Mouse (Mus musculus) testis, adult 2 months (tissue): ENCODE measurements around the gene Olfr1324. TPM values are rescaled to one million over a fixed set of nuclear protein-coding genes. Genes with fewer than 3 reads are reported as not detected.
"Not testable (repeated sequence)": the region's sequence is repeated elsewhere in the genome, so short reads cannot be mapped to it uniquely, and the experiment has no call there.

Source experiments
- H3K27ac ChIP-seq: fragments of 200-500 bp; 2 replicates; pipeline ENCODE4 v1.5.1; 2012; ENCODE audit warnings: low read depth, low read length; ENCODE audit not compliant: control insufficient read depth, insufficient read depth
- H3K27me3 ChIP-seq: fragments of 200-500 bp; 2 replicates; pipeline ENCODE4 v1.6.1; 2012; ENCODE audit warnings: mild to moderate bottlenecking, low read length, moderate library complexity; ENCODE audit not compliant: control insufficient read depth, insufficient read depth
- H3K36me3 ChIP-seq: fragments of 200-500 bp; 2 replicates; pipeline ENCODE4 v1.6.1; 2012; ENCODE audit warnings: mild to moderate bottlenecking, low read length; ENCODE audit not compliant: control insufficient read depth, insufficient read depth
- H3K4me1 ChIP-seq: fragments of 200-500 bp; 2 replicates; pipeline ENCODE4 v1.6.1; 2012; ENCODE audit warnings: low read length; ENCODE audit not compliant: control insufficient read depth, insufficient read depth
- H3K4me3 ChIP-seq: fragments of 200-500 bp; 2 replicates; pipeline ENCODE4 v1.5.1; 2012; ENCODE audit warnings: low read depth, mild to moderate bottlenecking, low read length, moderate library complexity, mixed read lengths; ENCODE audit not compliant: control insufficient read depth
- CTCF ChIP-seq: fragments of 200-500 bp; IDR thresholded peaks from 2 replicates; pipeline ENCODE4 v1.5.1; 2012; ENCODE audit warnings: low read depth, mild to moderate bottlenecking, inconsistent platforms, low read length, moderate library complexity; ENCODE audit not compliant: control insufficient read depth, insufficient read depth, insufficient replicate concordance
- POLR2A ChIP-seq: fragments of 200-500 bp; IDR thresholded peaks from 2 replicates; pipeline ENCODE4 v1.6.1; 2012; ENCODE audit warnings: low read depth, mild to moderate bottlenecking, inconsistent platforms, low read length, moderate library complexity; ENCODE audit not compliant: control insufficient read depth
- polyA plus RNA-seq: library from polyadenylated mRNA; depleted of rRNA; stranded (reverse); fragments of >200 nt; gene quantifications from 2 replicates; pipeline ENCODE4 v1.2.3, GENCODE M21; 2012; rRNA removed

Gene Olfr1324
- polyA plus RNA-seq: not detected in 2 replicates

DNA sequence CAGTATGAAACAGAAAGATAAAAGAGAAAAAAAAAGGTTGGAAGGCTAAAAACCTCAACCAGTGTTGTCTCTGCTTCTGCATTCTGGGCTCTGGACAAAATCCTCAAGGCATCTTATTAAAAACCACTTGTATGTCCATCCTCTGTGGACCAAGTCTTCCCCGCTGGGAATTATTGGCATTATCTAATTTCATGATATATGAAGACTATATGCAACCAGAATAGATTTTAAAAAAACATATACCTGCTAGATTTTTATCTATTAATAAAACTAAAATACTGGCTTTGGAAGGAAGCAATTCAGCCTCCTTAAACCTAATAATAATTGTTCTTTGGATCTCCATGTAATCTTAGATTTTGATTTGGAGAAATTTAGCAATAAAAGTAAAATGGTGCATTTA lies at the start of gene Olfr1324:
TSS of gene Olfr1324 (minus strand) at position 101 of the 400 bp plus-strand sequence.
- TF ChIP-seq POLR2A (no peak), CTCF (no peak)
- Histone ChIP-seq H3K27ac (no peak within 1 kb of the TSS), H3K27me3 (no peaks in the 10 kb centered on the region), H3K36me3 (no peaks in the 10 kb centered on the region), H3K4me1 (no peaks in the 10 kb centered on the region), H3K4me3 (no peak within 1 kb of the TSS)

DNA sequence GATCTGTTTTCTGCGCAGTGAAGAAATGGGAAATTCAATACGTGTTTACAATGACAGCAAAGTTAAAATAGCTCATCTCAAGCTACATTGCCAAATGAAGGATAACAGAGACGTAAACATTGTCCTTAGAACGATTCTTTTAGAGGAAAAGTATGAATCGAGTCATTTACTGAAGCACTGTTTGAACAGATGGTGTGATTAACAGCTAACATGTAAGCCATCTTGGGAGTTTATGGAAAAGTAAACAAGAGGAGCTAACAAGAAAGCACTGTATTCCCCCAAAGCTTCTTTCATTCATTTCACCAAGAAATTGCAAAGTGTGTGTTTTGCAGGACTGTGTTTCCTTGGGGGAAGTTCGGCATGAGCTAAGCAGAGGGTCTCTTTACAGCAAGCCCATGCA lies 42.0 kb upstream of the Olfr1324 start:
- not testable (repeated sequence) for H3K4me1 ChIP-seq, H3K4me3 ChIP-seq, H3K27me3 ChIP-seq, H3K36me3 ChIP-seq, H3K27ac ChIP-seq

DNA sequence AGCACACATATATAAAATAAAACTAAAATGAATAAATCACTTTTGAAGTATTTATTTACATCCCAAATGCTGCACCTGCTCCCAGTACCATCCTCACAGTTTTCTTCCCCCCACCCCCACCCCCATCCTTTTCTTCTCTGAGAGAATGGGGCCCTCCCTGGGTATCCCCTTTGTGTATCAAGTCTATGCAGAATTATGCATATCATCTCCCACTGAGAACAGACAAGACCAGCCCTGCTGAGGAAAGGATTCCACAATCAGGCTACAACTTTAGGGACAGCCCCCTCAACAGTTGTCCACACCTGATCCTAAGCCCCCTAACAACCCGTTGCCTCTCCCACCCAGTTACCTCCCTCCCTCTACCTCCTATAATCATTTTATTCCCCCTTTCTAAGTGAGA lies 27.8 kb upstream of the Olfr1324 start:
- TF ChIP-seq CTCF: no peak
- Histone ChIP-seq H3K4me3 (no peak overlapping the region), H3K27me3 (no peaks in the 10 kb centered on the region), H3K27ac (no peak overlapping the region), H3K4me1 (no peaks in the 10 kb centered on the region), H3K36me3 (no peaks in the 10 kb centered on the region)

DNA sequence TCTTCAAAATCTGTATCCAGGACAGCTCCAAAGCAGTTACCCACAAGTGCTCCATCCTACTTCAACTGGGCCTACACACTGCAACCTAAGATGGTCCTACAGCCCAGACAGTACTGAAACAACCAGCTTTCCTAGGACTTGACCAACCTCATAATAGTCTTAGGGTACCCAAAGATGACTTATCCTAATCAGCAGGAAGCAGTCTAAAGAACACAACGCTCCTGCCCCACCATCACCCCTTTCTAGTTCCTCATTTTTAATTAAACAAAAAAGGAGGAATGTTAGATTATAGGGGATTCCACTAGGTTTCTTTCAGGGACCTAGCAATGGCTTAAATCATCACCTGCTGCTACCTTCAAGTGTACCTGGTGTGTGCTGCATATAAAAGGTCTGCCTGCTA lies 15.1 kb upstream of the Olfr1324 start:
- TF ChIP-seq POLR2A (no peak), CTCF (no peak)
- Histone ChIP-seq H3K4me1 (no peaks in the 10 kb centered on the region), H3K4me3 (no peak overlapping the region), H3K36me3 (no peaks in the 10 kb centered on the region), H3K27me3 (no peaks in the 10 kb centered on the region), H3K27ac (no peak overlapping the region)

DNA sequence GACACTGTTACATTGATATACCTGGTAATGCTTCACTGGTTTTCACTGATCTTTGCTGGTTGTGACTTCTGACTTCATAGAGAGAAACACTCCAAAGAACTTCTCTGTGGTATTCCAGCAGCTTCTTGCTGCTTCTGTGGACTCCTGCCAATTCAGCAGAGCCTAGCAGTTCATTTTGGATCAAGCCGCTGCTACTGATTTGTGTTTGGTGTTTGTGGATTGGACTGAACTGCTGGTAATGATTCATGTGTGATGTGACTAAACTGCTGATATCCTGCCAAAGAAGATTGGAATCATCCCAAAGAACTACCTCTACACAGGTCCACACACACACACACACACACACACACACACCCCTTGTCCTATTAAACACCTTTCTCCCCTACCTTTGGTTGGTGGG lies 14.4 kb upstream of the Olfr1324 start:
- Histone ChIP-seq H3K36me3 (no peaks in the 10 kb centered on the region), H3K4me1 (no peaks in the 10 kb centered on the region), H3K27ac (no peak overlapping the region), H3K27me3 (no peaks in the 10 kb centered on the region), H3K4me3 (no peak overlapping the region)
- TF ChIP-seq CTCF (no peak), POLR2A (no peak)

GRCm38 (mm10) chrX:50432499-50432898 lies 4.2 kb upstream of the Olfr1324 start:
- H3K27ac ChIP-seq: no peak overlapping the region
- no peaks in the 10 kb centered on the region for H3K36me3 ChIP-seq
- TF ChIP-seq POLR2A (no peak), CTCF (no peak)
- no peak overlapping the region for H3K4me3 ChIP-seq
- H3K4me1 ChIP-seq: no peaks in the 10 kb centered on the region
- no peaks in the 10 kb centered on the region for H3K27me3 ChIP-seq

DNA sequence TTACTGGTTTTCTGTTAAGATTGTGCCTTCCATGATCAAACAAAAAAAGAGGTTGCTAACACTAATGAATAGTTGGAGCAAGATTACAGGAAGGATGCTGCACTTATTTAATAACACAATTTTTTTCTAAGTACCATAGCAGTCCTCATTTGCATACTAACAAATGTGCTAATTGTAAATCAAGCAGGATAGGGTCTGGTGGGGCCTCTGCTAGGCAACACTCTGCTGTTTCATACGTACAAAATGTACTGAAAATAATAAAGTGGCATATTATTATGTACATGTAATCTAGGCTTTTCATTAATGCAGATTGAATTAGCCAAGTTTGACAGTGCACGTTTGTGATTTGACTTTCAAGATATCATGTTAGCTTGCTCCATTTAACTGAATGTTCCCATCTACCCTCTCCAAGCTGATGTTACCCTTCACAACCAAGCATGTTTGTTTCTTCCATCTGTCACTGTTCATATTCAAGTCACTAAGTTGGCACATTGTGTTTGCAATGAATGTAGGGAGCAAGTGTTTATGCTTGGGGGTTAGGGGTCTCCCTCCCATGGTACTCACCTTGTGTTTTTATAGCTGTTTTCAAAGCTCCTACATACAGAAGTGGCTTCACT lies 478 bp downstream of the Olfr1324 start:
- no peaks in the 10 kb centered on the region for H3K27me3 ChIP-seq
- TF ChIP-seq CTCF: no peak
- no peak for TF ChIP-seq POLR2A
- H3K4me3 ChIP-seq: no peak overlapping the region
- H3K27ac ChIP-seq: no peak overlapping the region
- no peaks in the 10 kb centered on the region for H3K36me3 ChIP-seq
- no peaks in the 10 kb centered on the region for H3K4me1 ChIP-seq

GRCm38 (mm10) chrX:50425899-50426436 lies 2.3 kb downstream of the Olfr1324 start:
- no peaks in the 10 kb centered on the region for H3K27me3 ChIP-seq
- no peak for TF ChIP-seq CTCF
- no peak for TF ChIP-seq POLR2A
- H3K36me3 ChIP-seq: no peaks in the 10 kb centered on the region
- H3K27ac ChIP-seq: no peak overlapping the region
- no peak overlapping the region for H3K4me3 ChIP-seq
- no peaks in the 10 kb centered on the region for H3K4me1 ChIP-seq

DNA sequence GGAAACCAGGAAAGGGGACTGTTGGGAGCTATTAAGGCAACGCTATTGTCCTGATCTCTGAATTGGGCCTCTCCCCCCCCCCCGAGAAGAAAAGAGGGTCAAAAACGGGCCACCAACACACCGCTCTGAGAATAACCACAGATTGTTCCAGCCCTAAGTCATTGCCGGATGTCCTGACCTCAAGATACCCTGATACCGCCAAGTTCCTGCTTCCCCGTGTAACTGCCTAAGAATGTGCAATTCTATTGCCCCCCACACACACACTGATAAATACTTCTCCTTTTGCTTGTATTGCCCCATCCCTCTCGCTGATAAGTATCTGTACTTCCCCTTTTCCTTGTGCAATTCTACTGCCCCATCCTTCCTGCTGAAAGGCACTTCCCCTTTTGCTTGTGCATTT lies 17.9 kb downstream of the Olfr1324 start:
- not testable (repeated sequence) for H3K4me3 ChIP-seq, H3K36me3 ChIP-seq, H3K27ac ChIP-seq, H3K27me3 ChIP-seq, H3K4me1 ChIP-seq

GRCm38 (mm10) chrX:50390616-50391015 lies 37.7 kb downstream of the Olfr1324 start:
- not testable (repeated sequence) for H3K4me1 ChIP-seq, H3K27me3 ChIP-seq, H3K27ac ChIP-seq, H3K36me3 ChIP-seq, H3K4me3 ChIP-seq
